Mouse (Mus musculus) spleen, adult 2 months (tissue): ENCODE measurements around the gene Mt2. TPM values are rescaled to one million over a fixed set of nuclear protein-coding genes. Genes with fewer than 3 reads are reported as not detected.

Experiments
- DNase-seq, 2 experiments: peaks; one replicate each; pipeline versions ENCODE4 v3.0.0 to v3.0.0-alpha.2; 2012 to 2021; ENCODE audit warnings: low spot score in 2 of 2, low read depth in 1 of 2
- H3K27ac ChIP-seq: fragments of 200-500 bp; 2 replicates; pipeline ENCODE4 v1.5.1; 2012; ENCODE audit warnings: low read length, inconsistent platforms; ENCODE audit not compliant: insufficient read depth
- H3K27me3 ChIP-seq: fragments of 200-500 bp; 2 replicates; pipeline ENCODE4 v1.6.1; 2012; ENCODE audit warnings: mild to moderate bottlenecking, moderate library complexity, low read length, inconsistent platforms; ENCODE audit not compliant: control insufficient read depth, insufficient read depth
- H3K36me3 ChIP-seq: fragments of 200-500 bp; 2 replicates; pipeline ENCODE4 v1.6.1; 2012; ENCODE audit warnings: mild to moderate bottlenecking, low read length, inconsistent platforms; ENCODE audit not compliant: control insufficient read depth, insufficient read depth
- H3K4me1 ChIP-seq: fragments of 200-500 bp; 2 replicates; pipeline ENCODE4 v1.6.1; 2011; ENCODE audit warnings: inconsistent platforms; ENCODE audit not compliant: control insufficient read depth, insufficient read depth, insufficient read length
- H3K4me3 ChIP-seq: fragments of 200-500 bp; 2 replicates; pipeline ENCODE4 v1.5.1; 2011; ENCODE audit warnings: mild to moderate bottlenecking, inconsistent platforms; ENCODE audit not compliant: insufficient read depth, insufficient read length; ENCODE audit errors: extremely low read depth
- CTCF ChIP-seq: fragments of 200-500 bp; IDR thresholded peaks from 2 replicates; pipeline ENCODE4 v1.5.1; 2011; ENCODE audit warnings: mild to moderate bottlenecking, inconsistent platforms; ENCODE audit not compliant: insufficient read depth, insufficient read length, insufficient replicate concordance; ENCODE audit errors: extremely low read depth
- POLR2A ChIP-seq: fragments of 200-500 bp; IDR thresholded peaks from 2 replicates; pipeline ENCODE4 v1.6.1; 2011; ENCODE audit warnings: low read depth, low read length, inconsistent platforms
- WGBS: fragments of 180-500 bp; shearing (Covaris S2); methylation state at CpG from one replicate; pipeline ENCODE4 v1.1.7; 2018; 5-methylcytosine and 5-hydroxymethylcytosine counted together
- polyA plus RNA-seq: library from polyadenylated mRNA; depleted of rRNA; stranded (reverse); fragments of >200 nt; gene quantifications from 2 replicates; pipeline ENCODE4 v1.2.3, GENCODE M21; 2012

Gene Mt2
- polyA plus RNA-seq, 1 experiment, result 19.9 TPM

GRCm38 (mm10) chr8:94172809-94173732 is 607 bp downstream of the Mt2 start:
- Histone ChIP-seq H3K4me1 (no peaks in the 10 kb centered on the region), H3K27me3 (peaks cover 3% of the 10 kb centered on the region), H3K4me3 (no peak overlapping the region), H3K36me3 (no peaks in the 10 kb centered on the region), H3K27ac (no peak overlapping the region)
- TF ChIP-seq CTCF (no peak), POLR2A (no peak)
- no peak for DNase-seq
- WGBS, result 5% methylated on average over 39 of the region's 39 CpGs

DNA sequence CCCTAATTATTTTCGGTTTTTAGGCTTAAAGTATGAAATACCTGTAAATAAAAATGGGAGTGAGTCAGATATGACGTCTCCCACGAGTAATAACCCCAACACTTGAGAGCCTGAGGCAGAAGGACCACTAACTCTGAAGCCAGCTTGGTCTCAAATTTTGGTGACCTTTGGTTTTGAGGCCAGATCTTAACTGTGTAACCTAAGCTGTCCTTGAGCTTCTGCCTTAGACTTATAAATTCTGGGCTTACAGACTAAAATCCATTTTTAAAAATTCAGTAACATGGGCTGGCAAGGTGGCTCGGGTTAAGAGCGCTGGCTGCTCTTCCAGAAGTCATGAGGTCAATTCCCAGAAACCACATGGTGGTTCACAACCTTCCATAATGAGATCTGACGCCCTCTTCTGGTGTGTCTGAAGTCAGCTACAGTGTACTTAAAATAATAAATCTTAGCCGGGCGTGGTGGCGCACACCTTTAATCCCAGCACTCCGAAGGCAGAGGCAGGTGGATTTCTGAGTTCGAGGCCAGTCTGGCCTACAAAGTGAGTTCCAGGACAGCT is 1.5 kb downstream of the Mt2 start:
- 51% methylated on average over 11 of the region's 11 CpGs for WGBS
- TF ChIP-seq POLR2A, result no peak
- no peak overlapping the region for H3K4me3 ChIP-seq
- no peaks in the 10 kb centered on the region for H3K36me3 ChIP-seq
- H3K27ac ChIP-seq, result no peak overlapping the region
- peaks cover 2% of the 10 kb centered on the region; the same call in 1 of the 2 replicates for H3K4me1 ChIP-seq
- H3K27me3 ChIP-seq, result peaks cover 3% of the 10 kb centered on the region
- no peak for DNase-seq

DNA sequence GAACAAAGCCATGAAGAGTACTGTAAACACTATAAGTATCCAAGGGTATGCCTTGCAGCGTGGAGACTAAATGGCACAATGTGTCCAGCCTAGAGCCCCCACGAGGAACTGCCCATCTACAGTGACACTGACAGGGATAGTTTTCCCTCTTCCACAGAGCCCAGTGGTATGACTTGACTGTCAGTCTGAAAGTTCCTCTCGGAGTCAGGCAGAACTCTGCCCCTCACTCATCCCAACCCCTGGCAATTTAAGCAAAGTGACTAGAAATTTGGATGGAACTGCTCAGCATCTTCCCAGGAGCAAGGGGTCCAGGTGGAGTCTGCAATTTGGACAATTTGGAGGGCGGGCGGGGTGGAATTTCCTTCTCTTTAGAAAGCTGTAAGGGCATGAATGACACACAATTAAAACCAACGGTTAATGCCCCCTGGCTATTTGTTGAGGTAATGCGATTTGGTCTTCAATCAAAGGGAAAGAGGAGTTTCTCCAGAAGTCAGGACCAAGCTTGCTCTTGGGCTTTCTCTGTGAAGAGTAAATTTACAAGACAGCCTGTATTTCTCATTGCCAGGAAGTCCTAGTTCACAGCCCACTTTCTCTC is 2.3 kb downstream of the Mt2 start:
- no peaks in the 10 kb centered on the region for H3K36me3 ChIP-seq
- no peak for TF ChIP-seq POLR2A
- no peak for TF ChIP-seq CTCF
- no peak overlapping the region for H3K27ac ChIP-seq
- no peak for DNase-seq
- H3K4me1 ChIP-seq, result peaks cover 3% of the 10 kb centered on the region; the same call in 1 of the 2 replicates
- no peak overlapping the region for H3K4me3 ChIP-seq
- WGBS, result 34% methylated on average over 7 of the region's 7 CpGs
- H3K27me3 ChIP-seq, result peaks cover 3% of the 10 kb centered on the region; the same call in 1 of the 2 replicates

GRCm38 (mm10) chr8:94177716-94178390 is 5.4 kb downstream of the Mt2 start:
- no peak for DNase-seq
- H3K4me3 ChIP-seq, result no peak overlapping the region
- peaks cover 5% of the 10 kb centered on the region for H3K4me1 ChIP-seq
- no peak overlapping the region for H3K27ac ChIP-seq
- H3K36me3 ChIP-seq, result no peaks in the 10 kb centered on the region
- TF ChIP-seq POLR2A (no peak), CTCF (no peak)
- WGBS, result 70% methylated on average over 7 of the region's 7 CpGs
- 0 out of 2 replicates have a peak, but pooled peaks cover 2% of the 10 kb centered on the region for H3K27me3 ChIP-seq

DNA sequence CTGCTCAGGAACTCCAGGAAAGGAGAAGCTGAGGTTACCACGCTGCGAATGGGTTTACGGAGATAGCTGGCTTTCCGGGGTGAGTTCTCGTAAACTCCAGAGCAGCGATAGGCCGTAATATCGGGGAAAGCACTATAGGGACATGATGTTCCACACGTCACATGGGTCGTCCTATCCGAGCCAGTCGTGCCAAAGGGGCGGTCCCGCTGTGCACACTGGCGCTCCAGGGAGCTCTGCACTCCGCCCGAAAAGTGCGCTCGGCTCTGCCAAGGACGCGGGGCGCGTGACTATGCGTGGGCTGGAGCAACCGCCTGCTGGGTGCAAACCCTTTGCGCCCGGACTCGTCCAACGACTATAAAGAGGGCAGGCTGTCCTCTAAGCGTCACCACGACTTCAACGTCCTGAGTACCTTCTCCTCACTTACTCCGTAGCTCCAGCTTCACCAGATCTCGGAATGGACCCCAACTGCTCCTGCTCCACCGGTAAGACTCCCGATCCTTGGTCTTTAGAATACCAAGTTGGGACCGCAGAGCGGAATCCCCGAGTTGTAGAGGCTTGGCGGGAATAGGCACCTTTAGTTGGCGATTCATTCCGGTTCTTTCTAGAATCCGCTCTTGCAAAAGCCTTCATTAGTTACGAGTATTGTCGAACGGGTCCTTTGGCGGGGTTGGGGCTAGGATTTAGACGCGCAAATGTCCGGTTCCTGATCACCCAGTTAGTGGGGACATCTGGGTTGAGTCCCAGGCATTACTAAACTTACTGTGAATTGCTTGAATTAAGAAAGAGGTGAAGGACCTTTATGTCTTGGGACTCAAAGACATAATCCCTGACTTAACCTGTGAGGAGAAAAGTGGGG is 6.6 kb downstream of the Mt2 start, which contains the start of gene Mt1:
Gene Mt1, plus strand, starts transcription at position 226 of the 856 bp plus-strand sequence.
- 0 out of 2 replicates have a peak, but pooled peaks cover 2% of the 10 kb centered on the region for H3K27me3 ChIP-seq
- H3K4me3 ChIP-seq, result peak within 1 kb of the TSS; percentile 53
- TF ChIP-seq CTCF (no peak), POLR2A (peak; percentile 30; the same call in 1 of the 2 replicates)
- peak; percentile 27 to 40 for DNase-seq
- no peaks in the 10 kb centered on the region for H3K36me3 ChIP-seq
- H3K27ac ChIP-seq, result peak within 1 kb of the TSS; percentile 34; the same call in 1 of the 2 replicates
- H3K4me1 ChIP-seq, result peaks cover 5% of the 10 kb centered on the region
- WGBS, result under 1% methylated on average over 50 of the region's 50 CpGs
